Mouse (Mus musculus): Measurements from ENCODE around the gene Nicn1. TPM values are rescaled to one million over a fixed set of nuclear protein-coding genes. Genes with fewer than 3 reads are reported as not detected.

Gene Nicn1
- total and polyA plus RNA-seq, 2 experiments from 2014 or later, result 66.6 to 134 TPM

- Histone ChIP-seq H3K27me3 (ENCODE audit: insufficient read depth, low read length) (no peaks in the 10 kb centered on the region), H3K9me3 (ENCODE audit: low read length) (no peaks in the 10 kb centered on the region), H3K4me3 (ENCODE audit: low read depth, low read length) (no peak overlapping the region), H3K27ac (ENCODE audit: low read depth, low read length) (no peak overlapping the region), H3K36me3 (ENCODE audit: insufficient read depth) (no peaks in the 10 kb centered on the region; the same call in 1 of the 2 replicates), H3K4me1 (ENCODE audit: insufficient read depth) (peaks cover 13% of the 10 kb centered on the region), H3K9ac (no peak overlapping the region), H3K4me2 (ENCODE audit: low read depth) (no peak overlapping the region)
- DNase-seq, result no peak
- TF ChIP-seq CTCF (IDR thresholded peaks at IDR 0.05; ENCODE audit: low read depth), result no peak
- ATAC-seq, result no peak
These were observed 51.6 kb downstream of the Nicn1 start for GRCm38 (mm10) chr9:108341801-108342200.

- 48% methylated on average over 5 of the region's 5 CpGs for WGBS
- Histone ChIP-seq H3K4me1 (ENCODE audit: insufficient read depth) (peaks cover 13% of the 10 kb centered on the region), H3K36me3 (ENCODE audit: insufficient read depth) (no peaks in the 10 kb centered on the region; the same call in 1 of the 2 replicates), H3K27me3 (ENCODE audit: insufficient read depth, low read length) (no peaks in the 10 kb centered on the region), H3K4me3 (ENCODE audit: low read depth, low read length) (no peak overlapping the region), H3K9me3 (ENCODE audit: low read length) (no peaks in the 10 kb centered on the region), H3K4me2 (ENCODE audit: low read depth) (no peak overlapping the region), H3K9ac (no peak overlapping the region), H3K27ac (ENCODE audit: low read depth, low read length) (no peak overlapping the region)
- TF ChIP-seq CTCF (IDR thresholded peaks at IDR 0.05; ENCODE audit: low read depth), result no peak
- no peak for DNase-seq
- no peak for ATAC-seq
These were observed 52.1 kb downstream of the Nicn1 start for GRCm38 (mm10) chr9:108342301-108342831.

GRCm38 (mm10) chr9:108343331-108343730 is 53.1 kb downstream of the Nicn1 start:
- Histone ChIP-seq H3K4me1 (ENCODE audit: insufficient read depth) (peaks cover 15% of the 10 kb centered on the region), H3K27ac (ENCODE audit: low read depth, low read length) (no peak overlapping the region), H3K4me2 (ENCODE audit: low read depth) (no peak overlapping the region), H3K9ac (no peak overlapping the region), H3K4me3 (ENCODE audit: low read depth, low read length) (no peak overlapping the region), H3K9me3 (ENCODE audit: low read length) (no peaks in the 10 kb centered on the region), H3K36me3 (ENCODE audit: insufficient read depth) (no peaks in the 10 kb centered on the region; the same call in 1 of the 2 replicates), H3K27me3 (ENCODE audit: insufficient read depth, low read length) (no peaks in the 10 kb centered on the region)
- DNase-seq (no peak), ATAC-seq (no peak)
- TF ChIP-seq CTCF (IDR thresholded peaks at IDR 0.05; ENCODE audit: low read depth), result no peak
- 88% methylated on average over 3 of the region's 3 CpGs for WGBS

- H3K4me1 ChIP-seq (ENCODE audit: insufficient read depth), result peaks cover 20% of the 10 kb centered on the region
- no peaks in the 10 kb centered on the region for H3K9me3 ChIP-seq (ENCODE audit: low read length)
- no peak overlapping the region for H3K4me2 ChIP-seq (ENCODE audit: low read depth)
- H3K4me3 ChIP-seq (ENCODE audit: low read depth, low read length), result no peak overlapping the region
- H3K9ac ChIP-seq, result no peak overlapping the region
- H3K27ac ChIP-seq (ENCODE audit: low read depth, low read length), result no peak overlapping the region
- no peaks in the 10 kb centered on the region for H3K36me3 ChIP-seq (ENCODE audit: insufficient read depth)
- 97% methylated on average over 1 of the region's 1 CpGs for WGBS
- no peaks in the 10 kb centered on the region for H3K27me3 ChIP-seq (ENCODE audit: insufficient read depth, low read length)
- DNase-seq, result no peak
- TF ChIP-seq CTCF (IDR thresholded peaks at IDR 0.05; ENCODE audit: low read depth), result no peak
- ATAC-seq, result no peak
These were observed 53.6 kb downstream of the Nicn1 start for GRCm38 (mm10) chr9:108343835-108344234.

GRCm38 (mm10) chr9:108344471-108344870 is 54.2 kb downstream of the Nicn1 start:
- DNase-seq (no peak), ATAC-seq (no peak)
- no peaks in the 10 kb centered on the region for H3K9me3 ChIP-seq (ENCODE audit: low read length)
- peaks cover 23% of the 10 kb centered on the region for H3K4me1 ChIP-seq (ENCODE audit: insufficient read depth)
- H3K9ac ChIP-seq, result no peak overlapping the region
- no peak overlapping the region for H3K4me2 ChIP-seq (ENCODE audit: low read depth)
- no peaks in the 10 kb centered on the region for H3K27me3 ChIP-seq (ENCODE audit: insufficient read depth, low read length)
- H3K27ac ChIP-seq (ENCODE audit: low read depth, low read length), result no peak overlapping the region
- no peaks in the 10 kb centered on the region for H3K36me3 ChIP-seq (ENCODE audit: insufficient read depth)
- TF ChIP-seq CTCF (IDR thresholded peaks at IDR 0.05; ENCODE audit: low read depth), result no peak
- 88% methylated on average over 4 of the region's 4 CpGs for WGBS
- H3K4me3 ChIP-seq (ENCODE audit: low read depth, low read length), result no peak overlapping the region

Other genes starting within 250 kb of the Nicn1 start
- gene Gmppb, start 241.2 kb upstream of the Nicn1 start, total RNA-seq (2014; rRNA removed), result 17.5 and 18.6 TPM in 2 replicates
- 15.5 and 16.0 TPM in 2 replicates for gene Gmppb, start 241.2 kb upstream of the Nicn1 start, polyA plus RNA-seq (2015; fragmentation: Nextera tagmentation; extraction: Ambion mirVana)
- 2.9 and 3.4 TPM in 2 replicates for gene Amigo3, start 237.3 kb upstream of the Nicn1 start, total RNA-seq (2014; rRNA removed)
- 1.4 and 1.5 TPM in 2 replicates for gene Amigo3, start 237.3 kb upstream of the Nicn1 start, polyA plus RNA-seq (2015; fragmentation: Nextera tagmentation; extraction: Ambion mirVana)
- gene Mst1, start 210.0 kb upstream of the Nicn1 start, total RNA-seq (2014; rRNA removed), result 0.10 TPM in 1 of 2 replicates, not detected in the other
- not detected in 2 replicates for gene Mst1, start 210.0 kb upstream of the Nicn1 start, polyA plus RNA-seq (2015; fragmentation: Nextera tagmentation; extraction: Ambion mirVana)
- 32.0 and 35.8 TPM in 2 replicates for gene Rnf123, start 207.1 kb upstream of the Nicn1 start, total RNA-seq (2014; rRNA removed)
- gene Rnf123, start 207.1 kb upstream of the Nicn1 start, polyA plus RNA-seq (2015; fragmentation: Nextera tagmentation; extraction: Ambion mirVana), result 25.4 and 37.0 TPM in 2 replicates
- gene Apeh, start 195.8 kb upstream of the Nicn1 start, total RNA-seq (2014; rRNA removed), result 24.5 and 27.9 TPM in 2 replicates
- 28.2 and 30.0 TPM in 2 replicates for gene Apeh, start 195.8 kb upstream of the Nicn1 start, polyA plus RNA-seq (2015; fragmentation: Nextera tagmentation; extraction: Ambion mirVana)
- gene Bsn, start 100.0 kb upstream of the Nicn1 start, total RNA-seq (2014; rRNA removed), result 27.4 and 34.1 TPM in 2 replicates
- 3.0 and 5.5 TPM in 2 replicates for gene Bsn, start 100.0 kb upstream of the Nicn1 start, polyA plus RNA-seq (2015; fragmentation: Nextera tagmentation; extraction: Ambion mirVana)
- 86.9 and 114 TPM in 2 replicates for gene Dag1, start 26.5 kb upstream of the Nicn1 start, total RNA-seq (2014; rRNA removed)
- 64.3 and 77.4 TPM in 2 replicates for gene Dag1, start 26.5 kb upstream of the Nicn1 start, polyA plus RNA-seq (2015; fragmentation: Nextera tagmentation; extraction: Ambion mirVana)
- 25.9 and 32.6 TPM in 2 replicates for gene Amt, start 6.4 kb downstream of the Nicn1 start, total RNA-seq (2014; rRNA removed)
- 14.6 and 20.1 TPM in 2 replicates for gene Amt, start 6.4 kb downstream of the Nicn1 start, polyA plus RNA-seq (2015; fragmentation: Nextera tagmentation; extraction: Ambion mirVana)
- 119 and 126 TPM in 2 replicates for gene Rhoa, start 15.7 kb downstream of the Nicn1 start, total RNA-seq (2014; rRNA removed)
- gene Rhoa, start 15.7 kb downstream of the Nicn1 start, polyA plus RNA-seq (2015; fragmentation: Nextera tagmentation; extraction: Ambion mirVana), result 238 and 271 TPM in 2 replicates
- gene Tcta, start 15.7 kb downstream of the Nicn1 start, total RNA-seq (2014; rRNA removed), result 47.7 and 50.0 TPM in 2 replicates
- 59.2 and 66.2 TPM in 2 replicates for gene Tcta, start 15.7 kb downstream of the Nicn1 start, polyA plus RNA-seq (2015; fragmentation: Nextera tagmentation; extraction: Ambion mirVana)
- gene Gpx1, start 48.5 kb downstream of the Nicn1 start, total RNA-seq (2014; rRNA removed), result 184 and 264 TPM in 2 replicates
- gene Gpx1, start 48.5 kb downstream of the Nicn1 start, polyA plus RNA-seq (2015; fragmentation: Nextera tagmentation; extraction: Ambion mirVana), result 446 and 498 TPM in 2 replicates
- gene Usp4, start 57.4 kb downstream of the Nicn1 start, total RNA-seq (2014; rRNA removed), result 112 and 134 TPM in 2 replicates
- 93.9 and 112 TPM in 2 replicates for gene Usp4, start 57.4 kb downstream of the Nicn1 start, polyA plus RNA-seq (2015; fragmentation: Nextera tagmentation; extraction: Ambion mirVana)
- 2.8 and 4.2 TPM in 2 replicates for gene 1700102P08Rik, start 102.4 kb downstream of the Nicn1 start, total RNA-seq (2014; rRNA removed)
- gene 1700102P08Rik, start 102.4 kb downstream of the Nicn1 start, polyA plus RNA-seq (2015; fragmentation: Nextera tagmentation; extraction: Ambion mirVana), result 0.87 and 1.2 TPM in 2 replicates
- 1.8 and 1.9 TPM in 2 replicates for gene Ccdc36, start 138.1 kb downstream of the Nicn1 start, total RNA-seq (2014; rRNA removed)
- 1.2 and 1.8 TPM in 2 replicates for gene Ccdc36, start 138.1 kb downstream of the Nicn1 start, polyA plus RNA-seq (2015; fragmentation: Nextera tagmentation; extraction: Ambion mirVana)
- not detected in 2 replicates for gene BC048562, start 146.1 kb downstream of the Nicn1 start, total RNA-seq (2014; rRNA removed)
- not detected in 2 replicates for gene BC048562, start 146.1 kb downstream of the Nicn1 start, polyA plus RNA-seq (2015; fragmentation: Nextera tagmentation; extraction: Ambion mirVana)
- 37.2 and 38.7 TPM in 2 replicates for gene Ccdc71, start 170.1 kb downstream of the Nicn1 start, total RNA-seq (2014; rRNA removed)
- 51.6 and 55.8 TPM in 2 replicates for gene Ccdc71, start 170.1 kb downstream of the Nicn1 start, polyA plus RNA-seq (2015; fragmentation: Nextera tagmentation; extraction: Ambion mirVana)
- 68.7 and 95.6 TPM in 2 replicates for gene Klhdc8b, start 171.2 kb downstream of the Nicn1 start, total RNA-seq (2014; rRNA removed)
- gene Klhdc8b, start 171.2 kb downstream of the Nicn1 start, polyA plus RNA-seq (2015; fragmentation: Nextera tagmentation; extraction: Ambion mirVana), result 45.5 and 56.5 TPM in 2 replicates
- gene Lamb2, start 189.3 kb downstream of the Nicn1 start, total RNA-seq (2014; rRNA removed), result 22.5 and 36.3 TPM in 2 replicates
- gene Lamb2, start 189.3 kb downstream of the Nicn1 start, polyA plus RNA-seq (2015; fragmentation: Nextera tagmentation; extraction: Ambion mirVana), result 9.1 and 12.5 TPM in 2 replicates
- gene Usp19, start 200.2 kb downstream of the Nicn1 start, total RNA-seq (2014; rRNA removed), result 90.3 and 97.0 TPM in 2 replicates
- 32.2 and 41.5 TPM in 2 replicates for gene Usp19, start 200.2 kb downstream of the Nicn1 start, polyA plus RNA-seq (2015; fragmentation: Nextera tagmentation; extraction: Ambion mirVana)
- 121 and 155 TPM in 2 replicates for gene Qars, start 217.3 kb downstream of the Nicn1 start, total RNA-seq (2014; rRNA removed)
- 55.1 and 59.5 TPM in 2 replicates for gene Qars, start 217.3 kb downstream of the Nicn1 start, polyA plus RNA-seq (2015; fragmentation: Nextera tagmentation; extraction: Ambion mirVana)
- gene Qrich1, start 226.4 kb downstream of the Nicn1 start, total RNA-seq (2014; rRNA removed), result 206 and 265 TPM in 2 replicates
- 109 and 123 TPM in 2 replicates for gene Qrich1, start 226.4 kb downstream of the Nicn1 start, polyA plus RNA-seq (2015; fragmentation: Nextera tagmentation; extraction: Ambion mirVana)